Mouse (Mus musculus): Measurements from ENCODE around the gene Slc22a23. TPM values are rescaled to one million over a fixed set of nuclear protein-coding genes. Genes with fewer than 3 reads are reported as not detected.

Gene Slc22a23
- polyA plus RNA-seq, 1 experiment from 2014 or later: 16.5 TPM

- 68% methylated on average over 4 of the region's 4 CpGs for WGBS
- ATAC-seq (ENCODE audit: low FRiP score, low read depth): no peak
- no peak overlapping the region for H3K9ac ChIP-seq
Measured at GRCm38 (mm10) chr13:34211261-34211775, 133.7 kb downstream of the Slc22a23 start.

DNA sequence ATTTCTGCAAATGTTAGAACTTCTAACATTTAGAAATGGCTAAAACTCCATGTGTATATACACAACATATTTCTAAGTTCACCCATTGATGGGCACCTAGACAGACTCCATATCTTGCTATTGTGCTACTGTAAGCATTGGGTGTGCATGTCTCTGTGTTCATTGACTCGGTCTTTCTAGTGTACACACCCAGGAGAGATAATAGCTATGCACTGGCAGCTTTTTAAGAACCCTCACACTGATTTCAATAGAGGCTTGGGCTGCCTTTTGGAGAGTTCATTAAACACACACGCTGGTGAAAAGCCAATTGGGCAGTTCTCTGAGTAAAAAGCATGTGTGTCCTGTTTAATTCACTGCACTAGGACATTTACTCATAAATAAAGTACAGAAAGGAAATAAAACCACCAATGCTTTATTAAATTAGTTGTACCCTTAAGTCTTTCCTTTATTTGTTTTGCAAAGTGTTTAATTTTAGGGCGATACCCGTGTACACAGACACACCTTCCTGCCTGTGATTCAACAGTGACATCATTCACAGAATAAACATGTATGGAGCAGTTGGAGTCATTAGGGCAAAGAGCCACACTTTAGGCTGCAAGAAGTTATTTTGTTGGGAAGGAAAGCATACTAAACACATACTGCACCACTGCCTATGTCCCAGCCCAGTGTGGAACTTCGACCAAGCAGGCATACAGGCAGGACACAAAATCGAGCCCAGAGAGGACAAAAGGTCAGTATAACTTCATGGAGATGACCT, 137.1 kb downstream of the Slc22a23 start:
- Histone ChIP-seq H3K9ac (no peak overlapping the region), H3K9me3 (no peaks in the 10 kb centered on the region), H3K36me3 (peaks cover 9% of the 10 kb centered on the region), H3K27me3 (no peaks in the 10 kb centered on the region), H3K4me1 (replicated peaks) (no peaks in the 10 kb centered on the region), H3K4me3 (no peak overlapping the region), H3K27ac (replicated peaks) (no peak overlapping the region), H3K4me2 (no peak overlapping the region)
- WGBS: 76% methylated on average over 6 of the region's 6 CpGs
- ATAC-seq (ENCODE audit: low FRiP score, low read depth): no peak

More at GRCm38 (mm10) chr13:34211261-34211775, 133.7 kb downstream of the Slc22a23 start:
- Histone ChIP-seq H3K36me3 (0 out of 2 replicates have a peak, but pooled peaks cover under 1% of the 10 kb centered on the region), H3K4me1 (replicated peaks) (no peaks in the 10 kb centered on the region), H3K9me3 (no peaks in the 10 kb centered on the region), H3K4me3 (no peak overlapping the region), H3K27me3 (no peaks in the 10 kb centered on the region), H3K27ac (replicated peaks) (no peak overlapping the region), H3K4me2 (no peak overlapping the region)

DNA sequence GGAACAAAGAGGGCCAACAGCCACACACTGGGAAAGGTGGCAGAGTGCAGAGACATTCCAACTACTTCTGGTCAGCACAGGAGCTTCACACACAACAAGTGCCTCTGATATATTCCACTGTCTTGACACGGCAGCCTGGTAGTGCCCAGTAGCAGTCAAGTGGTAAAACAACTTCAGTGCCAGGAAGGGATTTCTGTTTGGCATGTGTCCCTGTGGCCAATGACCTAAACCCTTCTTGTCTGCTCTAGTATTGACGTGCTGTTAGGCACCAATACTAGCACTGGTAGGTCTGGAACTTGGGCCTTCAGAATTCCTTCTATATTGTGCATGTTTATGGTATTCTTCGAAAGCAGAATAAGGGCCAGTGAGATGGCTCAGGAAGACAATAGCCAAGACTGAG, 139.8 kb downstream of the Slc22a23 start:
- H3K4me1 ChIP-seq (replicated peaks): no peaks in the 10 kb centered on the region
- no peaks in the 10 kb centered on the region for H3K27me3 ChIP-seq
- H3K4me3 ChIP-seq: no peak overlapping the region
- H3K36me3 ChIP-seq: peaks cover 9% of the 10 kb centered on the region
- H3K4me2 ChIP-seq: no peak overlapping the region
- H3K27ac ChIP-seq (replicated peaks): no peak overlapping the region
- no peaks in the 10 kb centered on the region for H3K9me3 ChIP-seq
- no peak for ATAC-seq (ENCODE audit: low FRiP score, low read depth)
- 85% methylated on average over 3 of the region's 3 CpGs for WGBS
- no peak overlapping the region for H3K9ac ChIP-seq

DNA sequence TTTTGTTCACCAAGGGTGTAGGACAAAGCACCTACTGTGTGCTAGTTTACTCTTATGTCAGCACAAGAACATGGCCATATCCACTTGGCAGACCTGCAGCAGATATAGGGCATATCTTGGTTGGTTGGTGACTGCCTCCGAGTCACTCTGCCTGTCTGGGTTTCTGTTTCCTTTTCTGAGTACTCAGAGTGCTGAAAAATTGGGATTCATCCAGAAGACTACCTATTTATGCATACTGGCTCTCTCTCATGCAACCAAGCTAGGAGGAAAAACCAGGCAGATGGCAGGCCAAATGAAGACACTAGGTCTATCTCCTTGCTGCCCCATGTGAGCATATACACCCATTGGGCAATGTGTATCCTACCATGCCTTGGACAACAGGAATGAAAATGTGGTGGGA, 149.3 kb downstream of the Slc22a23 start:
- ATAC-seq (ENCODE audit: low FRiP score, low read depth): no peak

DNA sequence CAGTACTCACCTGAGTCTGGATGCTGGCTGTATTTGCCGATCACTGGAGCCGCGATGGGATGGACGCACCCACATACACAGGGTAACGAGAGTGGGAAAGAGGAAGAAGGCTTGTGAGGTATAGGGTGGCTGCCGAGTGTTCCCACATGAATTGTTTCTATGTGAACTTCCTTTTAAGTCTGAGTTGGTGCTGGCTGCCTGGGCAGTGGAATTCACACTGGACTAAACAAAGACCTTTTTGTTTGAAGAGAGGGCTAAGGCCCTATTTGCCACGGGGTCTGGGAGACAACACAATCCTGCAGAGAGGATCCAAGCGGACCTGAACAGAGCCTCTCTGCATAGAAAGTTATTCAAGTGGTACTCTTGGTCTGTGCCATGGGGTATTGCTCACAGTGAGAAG, 151.6 kb downstream of the Slc22a23 start:
- Histone ChIP-seq H3K36me3 (peaks cover 40% of the 10 kb centered on the region), H3K9ac (no peak overlapping the region), H3K27me3 (no peaks in the 10 kb centered on the region), H3K27ac (replicated peaks) (peak overlapping the region; percentile 27; the same call in 1 of the 2 replicates), H3K4me3 (no peak overlapping the region), H3K9me3 (no peaks in the 10 kb centered on the region), H3K4me2 (no peak overlapping the region), H3K4me1 (replicated peaks) (peaks cover 6% of the 10 kb centered on the region; the same call in 1 of the 2 replicates)
- peak; percentile 42; the same call in 1 of the 2 replicates for ATAC-seq (ENCODE audit: low FRiP score, low read depth)
- WGBS: 36% methylated on average over 8 of the region's 8 CpGs

More for the DNA sequence above, 149.3 kb downstream of the Slc22a23 start:
- no peak overlapping the region for H3K4me3 ChIP-seq
- no peaks in the 10 kb centered on the region for H3K9me3 ChIP-seq
- H3K27me3 ChIP-seq: no peaks in the 10 kb centered on the region
- no peak overlapping the region for H3K4me2 ChIP-seq
- H3K4me1 ChIP-seq (replicated peaks): peaks cover 6% of the 10 kb centered on the region; the same call in 1 of the 2 replicates
- no peak overlapping the region for H3K27ac ChIP-seq (replicated peaks)
- 97% methylated on average over 1 of the region's 1 CpGs for WGBS
- H3K36me3 ChIP-seq: peaks cover 31% of the 10 kb centered on the region
- no peak overlapping the region for H3K9ac ChIP-seq

- 60% methylated on average over 8 of the region's 8 CpGs for WGBS
- Histone ChIP-seq H3K27me3 (no peaks in the 10 kb centered on the region), H3K9me3 (no peaks in the 10 kb centered on the region), H3K27ac (replicated peaks) (0 out of 2 replicates have a peak overlapping the region, but pooled peaks have one; percentile 11), H3K4me3 (no peak overlapping the region), H3K9ac (no peak overlapping the region), H3K4me1 (replicated peaks) (peaks cover 6% of the 10 kb centered on the region; the same call in 1 of the 2 replicates), H3K36me3 (peaks cover 44% of the 10 kb centered on the region), H3K4me2 (no peak overlapping the region)
- peak; percentile 84 for ATAC-seq (ENCODE audit: low FRiP score, low read depth)
Measured at GRCm38 (mm10) chr13:34192414-34193191, 152.4 kb downstream of the Slc22a23 start.

- H3K9ac ChIP-seq: no peak overlapping the region
Measured at GRCm38 (mm10) chr13:34187571-34187970, 157.4 kb downstream of the Slc22a23 start.

GRCm38 (mm10) chr13:34185371-34185770, 159.6 kb downstream of the Slc22a23 start:
- H3K4me3 ChIP-seq: no peak overlapping the region
- no peak for ATAC-seq (ENCODE audit: low FRiP score, low read depth)
- H3K4me1 ChIP-seq (replicated peaks): no peaks in the 10 kb centered on the region; the same call in 1 of the 2 replicates
- 93% methylated on average over 2 of the region's 2 CpGs for WGBS
- no peak overlapping the region for H3K4me2 ChIP-seq
- no peak overlapping the region for H3K9ac ChIP-seq
- no peaks in the 10 kb centered on the region for H3K9me3 ChIP-seq
- H3K27me3 ChIP-seq: no peaks in the 10 kb centered on the region
- H3K27ac ChIP-seq (replicated peaks): no peak overlapping the region
- H3K36me3 ChIP-seq: peaks cover 36% of the 10 kb centered on the region

More at GRCm38 (mm10) chr13:34187571-34187970, 157.4 kb downstream of the Slc22a23 start:
- 10% methylated on average over 5 of the region's 5 CpGs for WGBS
- H3K4me3 ChIP-seq: no peak overlapping the region
- no peak overlapping the region for H3K27ac ChIP-seq (replicated peaks)
- peaks cover 27% of the 10 kb centered on the region for H3K36me3 ChIP-seq
- no peaks in the 10 kb centered on the region for H3K27me3 ChIP-seq
- ATAC-seq (ENCODE audit: low FRiP score, low read depth): peak; percentile 89
- no peaks in the 10 kb centered on the region for H3K9me3 ChIP-seq
- no peaks in the 10 kb centered on the region; the same call in 1 of the 2 replicates for H3K4me1 ChIP-seq (replicated peaks)
- no peak overlapping the region for H3K4me2 ChIP-seq

DNA sequence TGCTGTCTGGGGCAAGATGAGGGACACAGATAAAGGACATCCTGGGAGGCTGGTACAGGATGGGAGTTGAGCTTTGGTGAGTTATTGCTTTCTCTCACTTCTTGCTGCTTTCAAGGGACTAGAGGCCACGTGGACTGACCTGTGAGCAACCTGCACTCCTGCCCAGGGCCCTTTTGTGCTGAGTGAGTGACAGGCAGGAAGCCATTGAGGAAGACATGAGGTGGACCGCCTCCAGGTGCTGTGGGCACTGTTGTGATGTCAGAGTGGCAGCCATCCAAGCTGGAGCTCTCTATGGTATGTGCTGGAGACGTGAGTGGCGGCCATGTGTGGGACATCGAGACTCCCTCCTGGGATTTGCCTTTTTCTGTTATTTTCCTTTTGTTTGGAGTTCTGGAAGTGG, 163.4 kb downstream of the Slc22a23 start:
- ATAC-seq (ENCODE audit: low FRiP score, low read depth): 0 out of 2 replicates have a peak, but pooled peaks have one; percentile 25
- H3K36me3 ChIP-seq: peaks cover 34% of the 10 kb centered on the region
- no peak overlapping the region for H3K27ac ChIP-seq (replicated peaks)
- no peaks in the 10 kb centered on the region for H3K27me3 ChIP-seq
- no peak overlapping the region for H3K4me2 ChIP-seq
- H3K9me3 ChIP-seq: no peaks in the 10 kb centered on the region
- no peak overlapping the region for H3K4me3 ChIP-seq
- 77% methylated on average over 5 of the region's 5 CpGs for WGBS
- no peaks in the 10 kb centered on the region for H3K4me1 ChIP-seq (replicated peaks)
- H3K9ac ChIP-seq: no peak overlapping the region

DNA sequence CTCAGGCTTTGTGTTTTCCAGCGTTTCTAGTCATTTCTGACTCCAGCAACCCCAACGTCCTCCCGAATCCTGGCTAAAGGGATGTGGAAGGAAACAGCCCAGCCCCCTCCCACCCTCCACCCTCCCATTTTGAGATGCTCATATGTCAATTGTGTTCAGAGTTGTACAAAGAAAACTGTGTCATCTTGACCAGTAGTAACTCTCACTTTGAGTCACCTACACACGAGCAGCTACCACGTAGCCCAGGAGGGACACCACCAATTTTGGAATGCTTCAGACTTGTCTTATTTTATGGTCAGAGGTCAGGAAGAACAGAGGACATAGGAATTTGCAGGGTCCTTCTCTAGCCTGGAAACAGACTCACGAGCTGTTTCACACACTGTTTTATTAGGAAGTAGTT, 171.0 kb downstream of the Slc22a23 start:
- no peaks in the 10 kb centered on the region for H3K27me3 ChIP-seq
- no peak for ATAC-seq (ENCODE audit: low FRiP score, low read depth)
- WGBS: 94% methylated on average over 6 of the region's 6 CpGs
- H3K27ac ChIP-seq (replicated peaks): no peak overlapping the region
- no peak overlapping the region for H3K4me3 ChIP-seq
- no peak overlapping the region for H3K4me2 ChIP-seq
- H3K9me3 ChIP-seq: no peaks in the 10 kb centered on the region
- no peaks in the 10 kb centered on the region for H3K4me1 ChIP-seq (replicated peaks)
- H3K9ac ChIP-seq: no peak overlapping the region
- no peaks in the 10 kb centered on the region for H3K36me3 ChIP-seq

- H3K27ac ChIP-seq (replicated peaks): peak overlapping the region; percentile 89
- H3K27me3 ChIP-seq: no peaks in the 10 kb centered on the region
- WGBS: 39% methylated on average over 12 of the region's 12 CpGs
- no peaks in the 10 kb centered on the region for H3K9me3 ChIP-seq
- peak overlapping the region; percentile 69 for H3K4me3 ChIP-seq
- peak; percentile 83; the same call in 1 of the 2 replicates for ATAC-seq (ENCODE audit: low FRiP score, low read depth)
- peaks cover 19% of the 10 kb centered on the region for H3K4me1 ChIP-seq (replicated peaks)
- H3K4me2 ChIP-seq: peak overlapping the region; percentile 82
- peaks cover 9% of the 10 kb centered on the region for H3K36me3 ChIP-seq
- H3K9ac ChIP-seq: peak overlapping the region; percentile 48
Measured at GRCm38 (mm10) chr13:34163304-34163975, 181.5 kb downstream of the Slc22a23 start.
